Mouse (Mus musculus): Measurements from ENCODE around the gene Nktr. TPM values are rescaled to one million over a fixed set of nuclear protein-coding genes. Genes with fewer than 3 reads are reported as not detected.

Gene Nktr
- polyA plus RNA-seq (2012; rRNA removed): 127 and 133 TPM in 2 replicates

DNA sequence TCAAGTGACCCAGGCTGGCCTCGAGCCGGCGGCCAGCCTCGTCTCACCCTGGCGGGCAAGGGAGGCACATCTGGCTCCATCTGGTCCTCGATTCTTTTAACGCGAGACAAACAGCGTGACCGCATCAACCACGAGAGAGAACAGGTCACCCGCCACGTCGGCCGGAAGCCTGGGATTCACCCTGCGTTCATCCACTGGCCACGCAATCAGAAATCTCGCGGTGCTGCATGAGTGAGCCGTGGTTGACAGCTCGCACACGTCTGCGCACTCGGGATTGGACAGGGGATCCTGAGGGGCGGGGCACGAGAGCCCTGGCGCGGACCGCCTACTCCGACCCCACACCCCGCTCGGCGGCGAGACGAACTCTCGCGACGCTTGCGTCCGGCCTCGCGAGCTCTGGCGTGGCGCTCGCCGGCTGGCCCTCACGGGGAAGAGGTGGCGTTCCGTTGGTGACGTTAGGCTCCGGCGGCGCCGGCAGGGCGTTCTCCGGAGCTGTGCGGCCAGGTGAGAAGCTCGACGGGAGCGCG, at the start of gene Nktr:
TSS of gene Nktr (plus strand) at position 378 of the 527 bp plus-strand sequence.
- Histone ChIP-seq H3K4me3 (ENCODE audit: insufficient read depth, low read length) (peak within 1 kb of the TSS; percentile 98), H3K27ac (ENCODE audit: insufficient read depth, low read length) (peak within 1 kb of the TSS; percentile 84), H3K4me1 (ENCODE audit: control insufficient read depth, insufficient read depth, low read length) (peaks cover 3% of the 10 kb centered on the region; the same call in 1 of the 2 replicates)
- peak; percentile 86 for TF ChIP-seq POLR2A (IDR thresholded peaks at IDR 0.05; ENCODE audit: extremely low read depth, insufficient read depth, low read length)
- TF ChIP-seq CTCF (IDR thresholded peaks at IDR 0.05; ENCODE audit: extremely low read depth, insufficient read depth, low read length): no peak

DNA sequence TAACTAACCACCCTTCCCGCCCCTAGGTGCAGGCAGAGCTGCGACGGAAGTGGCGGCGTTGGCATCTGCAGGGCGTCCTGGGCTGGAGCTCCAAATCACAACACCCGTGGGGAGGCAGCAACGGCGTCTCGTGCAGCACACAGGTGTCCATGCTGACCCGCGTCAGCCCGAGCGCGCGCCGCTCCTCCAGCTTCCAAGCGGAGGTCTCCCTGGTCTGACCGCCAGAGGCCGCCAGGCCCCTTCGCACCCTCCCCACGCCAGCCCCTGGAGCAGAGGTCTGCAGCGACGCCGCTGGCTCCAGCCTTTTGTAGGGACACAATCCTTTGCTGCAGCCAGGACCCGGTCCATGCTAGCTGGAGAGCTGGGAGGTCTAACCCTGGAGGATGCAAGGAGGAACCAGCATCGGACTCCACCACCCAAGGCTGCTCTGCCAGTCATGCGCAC, 49.6 kb upstream of the Nktr start:
- 0 out of 2 replicates have a peak overlapping the region, but pooled peaks have one; percentile 0 for H3K4me3 ChIP-seq (ENCODE audit: insufficient read depth, low read length)
- H3K27ac ChIP-seq (ENCODE audit: insufficient read depth, low read length): no peak overlapping the region
- H3K4me1 ChIP-seq (ENCODE audit: control insufficient read depth, insufficient read depth, low read length): 0 out of 2 replicates have a peak, but pooled peaks cover 4% of the 10 kb centered on the region
- TF ChIP-seq POLR2A (IDR thresholded peaks at IDR 0.05; ENCODE audit: extremely low read depth, insufficient read depth, low read length) (no peak), CTCF (IDR thresholded peaks at IDR 0.05; ENCODE audit: extremely low read depth, insufficient read depth, low read length) (peak; percentile 22; the same call in 1 of the 2 replicates)

DNA sequence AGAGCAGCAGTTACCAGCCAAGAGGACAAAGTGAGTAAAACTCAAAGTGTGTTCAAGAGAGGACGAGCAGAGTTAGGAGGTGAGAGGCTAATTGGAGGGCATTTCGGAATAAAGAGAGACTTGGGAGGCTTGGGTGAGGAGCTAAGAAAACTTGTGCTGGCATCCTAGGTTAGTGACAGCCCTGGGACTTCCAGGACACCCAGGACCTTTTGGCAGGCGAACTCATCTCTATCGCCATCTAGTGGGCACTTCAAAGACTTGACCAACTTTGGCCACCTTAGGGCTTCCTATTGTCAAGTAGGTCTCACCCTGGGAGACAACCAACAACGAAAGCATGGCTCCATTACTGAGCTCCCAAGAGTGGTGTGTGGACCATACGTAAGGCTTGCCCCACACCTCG, 47.7 kb upstream of the Nktr start:
- 0 out of 2 replicates have a peak, but pooled peaks cover 2% of the 10 kb centered on the region for H3K4me1 ChIP-seq (ENCODE audit: control insufficient read depth, insufficient read depth, low read length)
- H3K27ac ChIP-seq (ENCODE audit: insufficient read depth, low read length): no peak overlapping the region
- H3K4me3 ChIP-seq (ENCODE audit: insufficient read depth, low read length): no peak overlapping the region
- TF ChIP-seq POLR2A (IDR thresholded peaks at IDR 0.05; ENCODE audit: extremely low read depth, insufficient read depth, low read length) (no peak), CTCF (IDR thresholded peaks at IDR 0.05; ENCODE audit: extremely low read depth, insufficient read depth, low read length) (peak; percentile 56)

DNA sequence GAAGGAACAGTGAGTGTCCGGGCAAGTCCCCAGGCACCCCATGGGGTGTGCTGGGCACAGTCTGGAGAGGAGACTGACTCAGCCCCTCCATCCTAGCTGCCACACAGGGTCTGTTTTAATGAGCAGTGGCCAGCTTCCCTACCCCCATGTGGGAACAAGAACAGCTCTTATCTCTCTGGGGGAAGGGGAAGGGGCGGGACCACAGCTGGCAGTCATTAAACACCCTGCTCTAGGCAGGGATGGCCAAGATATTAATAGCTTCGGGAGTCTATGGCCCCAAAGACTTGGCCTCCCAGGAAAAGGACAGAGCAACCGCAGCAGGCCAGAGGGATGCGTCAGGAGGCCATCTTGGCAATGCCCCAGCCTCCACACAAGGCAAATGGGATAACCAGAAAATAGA, 46.7 kb upstream of the Nktr start:
- no peak overlapping the region for H3K27ac ChIP-seq (ENCODE audit: insufficient read depth, low read length)
- TF ChIP-seq POLR2A (IDR thresholded peaks at IDR 0.05; ENCODE audit: extremely low read depth, insufficient read depth, low read length): no peak
- TF ChIP-seq CTCF (IDR thresholded peaks at IDR 0.05; ENCODE audit: extremely low read depth, insufficient read depth, low read length): no peak
- H3K4me3 ChIP-seq (ENCODE audit: insufficient read depth, low read length): no peak overlapping the region
- 0 out of 2 replicates have a peak, but pooled peaks cover 2% of the 10 kb centered on the region for H3K4me1 ChIP-seq (ENCODE audit: control insufficient read depth, insufficient read depth, low read length)

DNA sequence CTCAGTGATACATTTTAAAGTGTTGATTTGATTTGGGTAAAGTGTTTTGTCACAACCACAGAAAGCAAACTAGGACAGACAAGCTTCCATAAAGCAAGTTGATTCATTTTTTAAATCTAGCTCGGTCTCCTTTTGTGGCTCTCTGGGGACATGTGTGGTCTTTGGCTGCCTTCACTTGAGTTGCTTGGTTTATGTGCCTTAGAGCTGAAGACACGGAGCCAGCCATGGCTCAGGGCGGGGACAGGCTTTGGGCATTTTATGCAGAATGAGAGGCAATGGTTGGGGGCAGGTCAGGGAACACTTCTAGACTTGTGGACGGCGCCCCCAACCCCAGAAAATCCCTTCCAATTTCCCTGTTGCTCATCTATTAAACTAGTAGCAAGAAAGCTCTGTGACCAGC, 45.3 kb upstream of the Nktr start:
- TF ChIP-seq POLR2A (IDR thresholded peaks at IDR 0.05; ENCODE audit: extremely low read depth, insufficient read depth, low read length): no peak
- no peak for TF ChIP-seq CTCF (IDR thresholded peaks at IDR 0.05; ENCODE audit: extremely low read depth, insufficient read depth, low read length)
- H3K4me1 ChIP-seq (ENCODE audit: control insufficient read depth, insufficient read depth, low read length): no peaks in the 10 kb centered on the region
- H3K27ac ChIP-seq (ENCODE audit: insufficient read depth, low read length): no peak overlapping the region
- H3K4me3 ChIP-seq (ENCODE audit: insufficient read depth, low read length): no peak overlapping the region

DNA sequence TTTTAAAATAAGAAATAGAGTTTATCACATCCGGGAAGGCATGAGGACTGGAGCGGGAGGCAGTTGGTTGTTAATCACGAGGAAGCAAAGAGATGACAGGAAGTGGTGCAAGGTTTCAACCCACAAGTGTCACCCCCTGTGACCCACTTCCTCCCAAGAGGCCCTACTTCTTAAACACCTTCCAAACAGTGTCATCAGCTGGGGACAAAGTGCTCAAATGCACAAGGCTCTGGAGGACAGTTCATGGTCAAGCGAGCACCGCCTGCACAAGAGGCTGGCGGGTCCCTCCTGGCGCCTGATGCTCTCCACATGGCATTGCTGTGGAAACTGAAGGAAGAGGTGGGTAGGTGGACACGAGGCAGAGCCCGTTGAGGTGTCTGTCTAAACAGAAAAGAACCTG, 44.0 kb upstream of the Nktr start:
- Histone ChIP-seq H3K4me1 (ENCODE audit: control insufficient read depth, insufficient read depth, low read length) (no peaks in the 10 kb centered on the region), H3K27ac (ENCODE audit: insufficient read depth, low read length) (no peak overlapping the region), H3K4me3 (ENCODE audit: insufficient read depth, low read length) (no peak overlapping the region)
- TF ChIP-seq POLR2A (IDR thresholded peaks at IDR 0.05; ENCODE audit: extremely low read depth, insufficient read depth, low read length) (no peak), CTCF (IDR thresholded peaks at IDR 0.05; ENCODE audit: extremely low read depth, insufficient read depth, low read length) (no peak)

DNA sequence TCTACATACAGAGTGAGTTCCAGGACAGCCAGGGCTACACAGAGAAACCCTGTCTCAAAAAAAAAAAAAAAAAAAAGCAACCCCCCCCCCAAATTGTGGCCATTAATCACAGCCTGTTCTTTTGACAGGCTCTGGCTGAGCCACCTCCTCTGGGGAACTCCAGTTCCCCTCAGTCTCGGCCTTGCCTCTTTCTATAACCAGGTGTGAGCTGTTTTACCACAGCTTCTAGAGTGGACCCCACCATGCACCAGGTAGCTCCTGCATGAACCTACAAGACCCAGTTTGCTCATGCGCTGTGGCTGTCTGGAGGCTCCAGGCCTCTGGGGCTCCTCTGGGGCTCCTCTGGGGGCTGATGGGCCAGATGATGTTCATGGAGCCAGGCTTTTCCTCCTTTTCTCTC, 43.4 kb upstream of the Nktr start:
- no peak overlapping the region for H3K4me3 ChIP-seq (ENCODE audit: insufficient read depth, low read length)
- no peaks in the 10 kb centered on the region for H3K4me1 ChIP-seq (ENCODE audit: control insufficient read depth, insufficient read depth, low read length)
- H3K27ac ChIP-seq (ENCODE audit: insufficient read depth, low read length): no peak overlapping the region
- no peak for TF ChIP-seq CTCF (IDR thresholded peaks at IDR 0.05; ENCODE audit: extremely low read depth, insufficient read depth, low read length)
- TF ChIP-seq POLR2A (IDR thresholded peaks at IDR 0.05; ENCODE audit: extremely low read depth, insufficient read depth, low read length): no peak

DNA sequence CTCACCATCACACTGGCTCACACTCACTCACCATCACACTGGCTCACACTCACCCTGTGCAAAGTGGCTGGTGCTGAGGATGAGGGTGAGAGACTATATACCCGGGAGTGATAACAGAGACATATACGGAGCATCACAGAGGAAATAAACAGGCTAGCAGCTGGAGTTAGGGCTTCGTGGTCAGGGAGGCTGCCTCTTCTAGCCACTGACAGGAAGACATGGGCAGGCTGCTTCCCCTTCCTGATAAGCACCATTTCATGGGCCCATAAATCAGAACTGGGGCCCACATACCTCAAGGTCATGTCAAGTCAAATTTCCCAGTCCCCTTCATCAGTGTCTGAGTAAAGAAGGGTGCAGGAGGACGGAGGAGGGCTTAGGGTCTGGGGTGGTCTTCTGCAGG, 41.9 kb upstream of the Nktr start:
- H3K27ac ChIP-seq (ENCODE audit: insufficient read depth, low read length): no peak overlapping the region
- TF ChIP-seq CTCF (IDR thresholded peaks at IDR 0.05; ENCODE audit: extremely low read depth, insufficient read depth, low read length) (no peak), POLR2A (IDR thresholded peaks at IDR 0.05; ENCODE audit: extremely low read depth, insufficient read depth, low read length) (no peak)
- no peaks in the 10 kb centered on the region for H3K4me1 ChIP-seq (ENCODE audit: control insufficient read depth, insufficient read depth, low read length)
- no peak overlapping the region for H3K4me3 ChIP-seq (ENCODE audit: insufficient read depth, low read length)

DNA sequence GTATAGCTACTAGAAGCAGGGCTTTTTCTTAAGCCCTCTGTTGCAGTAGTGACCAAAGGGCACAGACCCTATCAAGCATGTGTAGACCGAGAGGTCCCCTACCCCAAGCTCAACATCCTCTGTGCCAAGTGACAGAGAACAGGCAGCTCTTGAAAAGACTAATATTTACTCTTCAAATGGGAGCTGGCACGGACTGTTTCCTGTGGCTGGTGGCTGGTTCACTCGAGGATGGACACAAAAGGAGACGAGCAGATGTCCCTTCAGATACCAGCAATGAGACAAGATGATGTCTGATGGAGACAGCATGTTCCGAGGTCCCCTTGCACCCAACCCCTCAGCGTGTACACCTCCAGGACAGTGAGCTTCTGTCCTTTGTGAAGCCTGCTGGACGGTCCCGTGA, 41.5 kb upstream of the Nktr start:
- H3K27ac ChIP-seq (ENCODE audit: insufficient read depth, low read length): no peak overlapping the region
- H3K4me1 ChIP-seq (ENCODE audit: control insufficient read depth, insufficient read depth, low read length): no peaks in the 10 kb centered on the region
- no peak overlapping the region for H3K4me3 ChIP-seq (ENCODE audit: insufficient read depth, low read length)
- TF ChIP-seq CTCF (IDR thresholded peaks at IDR 0.05; ENCODE audit: extremely low read depth, insufficient read depth, low read length): no peak
- no peak for TF ChIP-seq POLR2A (IDR thresholded peaks at IDR 0.05; ENCODE audit: extremely low read depth, insufficient read depth, low read length)

DNA sequence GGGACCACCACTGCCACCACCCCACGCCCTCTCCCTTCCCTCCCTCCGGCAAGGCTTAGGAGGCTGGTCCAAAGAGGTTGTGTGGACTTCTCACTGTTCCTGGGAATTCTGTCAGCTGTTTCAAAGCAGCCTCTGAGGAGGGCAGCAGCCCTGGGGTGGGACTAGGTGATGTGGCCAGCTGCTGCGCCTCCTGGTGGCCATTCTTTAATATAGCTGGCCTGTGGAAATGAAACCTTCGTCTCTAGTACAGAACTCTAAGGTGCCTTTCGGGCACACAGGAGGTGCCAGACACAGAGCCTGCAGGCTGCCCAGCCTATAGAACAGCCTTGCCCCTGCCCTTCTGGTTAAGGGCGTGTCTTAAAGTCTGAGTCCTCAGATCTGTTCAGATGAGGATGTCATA, 39.4 kb upstream of the Nktr start:
- Histone ChIP-seq H3K4me1 (ENCODE audit: control insufficient read depth, insufficient read depth, low read length) (no peaks in the 10 kb centered on the region), H3K27ac (ENCODE audit: insufficient read depth, low read length) (no peak overlapping the region), H3K4me3 (ENCODE audit: insufficient read depth, low read length) (no peak overlapping the region)
- TF ChIP-seq POLR2A (IDR thresholded peaks at IDR 0.05; ENCODE audit: extremely low read depth, insufficient read depth, low read length) (no peak), CTCF (IDR thresholded peaks at IDR 0.05; ENCODE audit: extremely low read depth, insufficient read depth, low read length) (peak; percentile 67)

Measured in cortical plate, adult 2 months (tissue).